Mouse (Mus musculus) kidney, postnatal 14 days (tissue): ENCODE data around the gene Foxp1.

Source experiments
- DNase-seq: peaks from one replicate; pipeline ENCODE4 v3.0.0; 2022; ENCODE audit warnings: mixed read lengths

Gene Foxp1

DNA sequence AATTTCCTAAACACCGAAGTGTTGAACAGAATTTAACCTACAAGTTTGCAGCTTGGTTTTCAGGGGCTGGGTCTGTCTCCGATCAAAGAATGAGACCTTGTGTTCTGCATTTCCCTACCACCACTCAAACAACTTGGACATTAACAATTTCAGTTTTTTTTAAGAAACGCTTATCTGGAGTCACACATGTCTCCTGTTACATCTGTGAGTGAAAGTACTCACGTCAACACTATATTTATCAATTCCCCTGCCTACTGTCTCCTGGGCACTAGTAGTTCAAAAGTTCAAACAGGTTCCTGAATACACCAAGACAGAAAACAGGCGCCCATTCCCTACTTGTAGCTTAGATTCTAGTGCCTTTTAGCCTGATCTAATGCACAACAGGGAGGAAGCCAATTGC is 172.4 kb downstream of the Foxp1 start:
- no peak for DNase-seq

DNA sequence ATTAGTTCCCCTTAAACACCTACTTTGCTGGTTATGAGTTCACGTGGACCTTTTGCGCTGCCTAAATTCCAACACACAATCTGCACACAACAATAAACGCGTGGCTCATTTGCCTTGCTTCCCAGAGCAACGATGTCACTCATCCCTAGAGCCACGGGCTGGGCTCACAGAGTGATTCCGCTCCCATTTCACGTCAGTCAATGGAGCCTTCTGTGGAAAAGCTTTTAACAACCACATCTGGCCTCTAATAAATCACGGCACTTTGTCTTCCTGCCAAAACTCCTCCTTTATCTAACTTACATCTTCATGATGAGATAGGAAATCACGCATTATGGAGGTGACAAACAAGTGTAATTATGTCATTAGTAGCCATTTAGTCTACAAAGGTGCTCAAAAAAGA is 174.7 kb downstream of the Foxp1 start:
- DNase-seq = no peak

- no peak for DNase-seq
These were observed 177.6 kb downstream of the Foxp1 start for GRCm38 (mm10) chr6:99344966-99345365.

GRCm38 (mm10) chr6:99344357-99344756 is 178.2 kb downstream of the Foxp1 start:
- no peak for DNase-seq

GRCm38 (mm10) chr6:99343815-99344214 is 178.7 kb downstream of the Foxp1 start:
- DNase-seq = no peak

DNA sequence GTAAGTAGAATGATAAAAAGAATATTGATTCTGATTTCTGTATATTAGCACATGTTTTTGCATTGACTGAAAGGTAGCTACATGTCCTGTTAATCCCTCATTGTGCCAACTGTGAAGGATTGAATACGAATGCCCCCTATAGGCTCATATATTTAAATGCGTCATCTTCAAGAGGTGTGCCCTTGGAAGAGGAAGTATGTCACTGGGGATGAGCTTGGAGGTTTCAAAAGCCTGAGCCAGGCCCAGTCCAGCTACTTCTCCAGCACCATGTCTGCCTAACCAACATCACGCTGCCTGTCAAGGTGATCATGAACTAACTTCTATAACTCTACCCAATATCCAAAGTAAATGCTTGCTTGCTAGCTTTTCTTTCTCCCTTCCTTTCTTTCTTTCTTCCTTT is 180.1 kb downstream of the Foxp1 start:
- no peak for DNase-seq

DNA sequence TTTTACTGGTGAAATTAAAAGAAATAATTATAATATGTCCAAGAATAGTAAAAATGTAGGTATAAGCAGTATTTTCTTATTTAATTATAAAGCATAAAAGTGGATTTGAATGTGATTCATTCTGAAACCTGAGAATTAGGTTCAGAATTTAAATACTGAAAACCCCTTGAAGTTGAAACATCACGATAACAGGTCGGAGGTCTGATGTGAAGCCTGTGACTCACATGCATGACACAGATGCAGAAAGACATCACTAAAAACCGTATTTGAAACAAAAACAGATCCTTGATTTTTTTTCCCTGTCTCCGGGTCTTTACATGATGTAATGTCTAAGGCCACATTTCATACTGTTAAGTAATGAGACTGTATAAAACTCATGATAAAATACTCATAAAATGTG is 181.6 kb downstream of the Foxp1 start:
- no peak for DNase-seq

GRCm38 (mm10) chr6:99339986-99340721 is 182.4 kb downstream of the Foxp1 start:
- DNase-seq = no peak

GRCm38 (mm10) chr6:99339343-99339620 is 183.2 kb downstream of the Foxp1 start:
- no peak for DNase-seq

DNA sequence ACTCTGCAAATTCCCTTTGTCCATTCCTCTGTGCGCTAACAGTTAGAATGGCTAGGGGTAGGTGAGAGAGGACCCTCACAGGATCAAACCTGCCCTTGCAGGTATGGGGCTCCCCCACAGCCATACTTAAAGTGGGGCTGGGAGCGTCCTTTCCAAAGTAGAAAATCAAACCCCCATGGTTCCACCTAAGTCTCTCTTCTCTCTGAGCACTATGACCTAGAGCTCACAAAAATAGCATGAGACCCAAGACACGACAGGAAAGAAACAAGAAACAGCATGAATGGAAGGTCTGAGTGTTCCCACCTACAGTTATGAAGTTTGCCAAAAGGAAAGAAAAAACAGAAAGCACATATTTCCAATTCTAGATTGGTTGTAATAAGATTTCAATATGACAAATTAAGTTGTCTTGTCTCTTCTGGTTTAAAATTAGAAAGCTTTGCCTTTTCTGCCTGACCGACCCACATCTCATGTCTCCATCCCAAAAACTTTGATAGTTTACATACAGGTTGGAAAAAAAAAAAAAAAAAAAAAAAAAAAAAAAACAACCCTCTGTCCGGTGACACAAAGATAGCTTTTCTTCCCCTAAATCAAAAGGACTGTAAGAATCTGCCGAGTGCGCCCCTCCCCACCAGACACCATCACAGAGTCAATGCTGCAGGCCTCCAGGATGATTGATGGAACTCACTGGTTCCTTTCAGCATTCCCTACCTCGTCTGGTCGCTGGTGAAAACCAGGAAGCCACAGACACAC is 183.8 kb downstream of the Foxp1 start:
- no peak for DNase-seq

- DNase-seq = no peak
These were observed 184.3 kb downstream of the Foxp1 start for GRCm38 (mm10) chr6:99338174-99338573.

DNA sequence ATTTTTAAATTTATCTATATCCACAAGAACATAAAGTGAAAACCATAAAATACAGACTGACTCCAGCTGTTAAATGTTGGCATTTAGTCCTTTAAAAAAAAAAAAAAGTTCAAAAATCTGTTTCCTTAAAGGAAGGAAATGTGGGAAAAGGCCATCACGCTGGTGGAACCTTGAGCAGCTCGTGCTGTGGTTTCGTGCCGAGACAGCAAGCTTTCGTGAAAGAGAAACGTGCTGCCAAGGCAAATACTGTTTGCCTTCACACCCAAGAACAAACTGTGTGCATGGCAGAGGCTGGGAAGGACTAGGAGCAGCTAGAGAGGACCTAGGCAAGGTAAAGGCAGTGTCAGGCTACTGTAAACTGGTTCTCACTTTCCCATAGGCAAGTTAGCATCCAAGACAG is 184.9 kb downstream of the Foxp1 start:
- DNase-seq = peak; percentile 24

GRCm38 (mm10) chr6:99336191-99336590 is 186.3 kb downstream of the Foxp1 start:
- no peak for DNase-seq

GRCm38 (mm10) chr6:99335174-99335830 is 187.2 kb downstream of the Foxp1 start:
- peak; percentile 52 for DNase-seq

- DNase-seq = no peak
These were observed 188.3 kb downstream of the Foxp1 start for GRCm38 (mm10) chr6:99334255-99334654.

DNA sequence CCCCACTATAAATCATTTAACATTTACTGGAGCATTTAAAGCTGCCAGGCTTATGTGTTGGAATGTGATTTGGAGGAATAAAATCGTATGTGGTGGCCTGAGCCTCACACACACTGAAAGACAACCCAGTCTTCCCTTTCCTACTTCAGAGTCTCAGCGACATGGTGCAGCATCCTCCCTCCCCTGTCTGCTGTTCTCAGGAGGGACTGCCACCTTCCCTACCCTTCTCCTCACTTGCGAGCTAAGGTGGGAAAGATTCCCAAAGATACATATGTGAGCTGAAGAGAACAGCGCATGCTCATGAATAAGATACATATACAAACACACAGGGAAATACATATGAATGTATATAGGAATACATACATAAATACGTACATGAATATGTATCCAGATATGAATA is 189.4 kb downstream of the Foxp1 start:
- DNase-seq = no peak

- no peak for DNase-seq
These were observed 192.4 kb downstream of the Foxp1 start for GRCm38 (mm10) chr6:99330169-99330568.

DNA sequence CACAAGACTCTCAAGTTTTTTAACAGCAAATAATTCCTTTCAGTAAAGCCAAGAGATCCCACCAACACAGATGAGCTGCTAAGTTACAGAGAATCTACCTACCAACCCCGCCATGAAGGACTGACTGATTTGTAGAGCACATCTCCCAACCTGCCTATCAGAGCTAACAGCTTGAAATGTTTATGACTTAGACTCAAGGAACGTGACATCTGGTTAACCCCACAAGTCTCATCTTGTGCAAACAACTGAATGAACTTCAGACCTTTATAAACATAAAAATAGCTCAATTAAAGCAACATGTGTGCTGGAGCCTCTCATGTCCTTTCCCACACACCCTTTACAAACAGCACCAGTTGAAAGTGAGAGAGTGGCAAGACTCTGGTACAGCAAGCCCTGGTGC is 193.9 kb downstream of the Foxp1 start:
- no peak for DNase-seq

DNA sequence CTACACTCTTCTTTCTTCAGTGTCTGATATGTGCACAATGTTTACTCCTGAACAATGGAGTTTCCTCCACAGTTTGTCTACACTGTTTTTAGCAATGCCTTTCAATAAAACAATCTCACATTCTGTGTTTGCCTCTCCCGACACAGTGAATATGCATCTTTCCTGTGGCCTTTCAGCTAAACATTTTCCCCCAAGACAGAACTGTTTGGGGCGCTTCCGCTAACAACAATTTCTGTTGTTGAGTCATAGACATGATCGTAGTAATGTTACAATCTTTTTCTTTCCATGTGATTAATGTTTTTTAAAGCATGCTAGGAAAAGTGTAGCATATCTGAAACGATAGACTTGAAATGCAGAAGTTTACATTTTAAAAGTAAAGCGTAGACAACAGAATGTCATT is 194.4 kb downstream of the Foxp1 start:
- no peak for DNase-seq

DNA sequence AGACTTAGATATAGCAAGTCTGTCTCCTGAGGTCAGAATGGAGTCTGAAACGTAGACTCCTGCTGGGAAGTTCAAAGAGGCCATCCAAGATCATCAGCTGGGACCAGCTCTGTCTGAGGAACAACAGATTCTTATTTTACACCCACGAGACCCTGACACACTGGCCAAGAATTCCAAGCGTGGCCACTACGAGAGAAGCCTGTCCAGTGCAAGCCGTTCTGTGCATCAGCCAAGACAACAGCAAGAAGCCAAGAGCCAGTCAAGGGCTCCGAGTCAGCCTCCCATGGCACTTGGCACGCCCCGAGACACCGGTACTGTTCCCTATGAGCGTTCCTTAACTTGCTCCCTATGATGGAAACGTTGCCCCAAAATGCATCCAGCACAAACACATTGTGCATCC is 194.8 kb downstream of the Foxp1 start:
- peak; percentile 26 for DNase-seq

DNA sequence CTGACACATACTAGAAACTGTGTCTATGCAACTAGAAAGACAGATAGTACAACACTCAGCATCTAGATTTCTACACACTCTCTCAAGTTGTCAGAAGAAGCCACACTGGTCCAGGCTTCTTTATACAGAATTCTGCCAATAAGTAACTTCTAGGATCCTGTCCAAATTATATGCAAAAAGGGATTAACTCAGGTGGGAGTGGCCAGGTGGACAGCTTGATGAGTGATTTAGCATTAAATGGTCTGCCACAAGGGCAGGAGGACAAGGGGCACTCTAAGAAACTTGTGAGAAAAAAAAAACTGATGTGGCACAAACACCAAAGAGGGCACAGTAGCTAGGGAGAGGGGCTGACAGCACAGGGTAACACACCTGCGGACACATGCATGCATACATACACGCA is 196.6 kb downstream of the Foxp1 start:
- peak; percentile 49 for DNase-seq

- peak; percentile 8 for DNase-seq
These were observed 197.1 kb downstream of the Foxp1 start for GRCm38 (mm10) chr6:99325461-99325860.

GRCm38 (mm10) chr6:99322132-99322904 is 200.2 kb downstream of the Foxp1 start:
- DNase-seq = no peak
